Mouse (Mus musculus) adrenal gland (tissue): ENCODE results near the gene Pcyt1a.

Source experiments
- intact Hi-C: fragments of 180-260 bp; cut with DNase I; formaldehyde crosslinking; loops from one replicate; pipeline ENCODE4 v1.15.1; 2025

The Pcyt1a gene

DNA sequence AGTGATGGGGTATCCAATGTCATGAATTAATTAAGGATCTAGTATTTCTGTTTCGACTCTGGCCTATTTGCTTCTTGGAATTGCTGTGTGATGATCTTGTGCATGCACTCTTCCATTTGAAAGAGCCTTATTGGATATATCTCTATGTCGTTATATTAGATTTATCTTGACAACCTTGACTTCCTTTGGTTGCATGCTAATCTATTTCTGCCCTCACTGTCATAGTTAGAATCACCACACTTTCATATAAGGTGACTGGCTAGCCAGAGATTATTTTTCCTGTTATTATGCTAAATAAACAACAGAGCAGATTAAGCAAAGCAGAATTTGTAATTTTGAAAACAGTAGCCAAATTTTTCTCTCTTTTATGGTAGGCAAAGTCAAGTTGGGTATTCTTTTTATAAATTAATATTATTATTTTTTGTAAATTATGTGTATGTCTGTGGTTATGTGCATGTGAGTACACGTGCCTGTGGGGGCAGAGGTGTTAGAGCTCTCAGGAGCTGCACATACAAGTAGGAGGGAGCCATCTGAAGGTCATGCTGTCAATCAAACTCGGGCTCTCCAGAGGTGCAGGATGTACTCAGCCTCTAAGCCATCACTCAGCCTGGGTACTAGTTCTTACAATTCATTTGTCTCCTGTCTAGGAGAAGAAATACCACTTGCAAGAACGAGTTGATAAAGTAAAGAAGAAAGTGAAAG, 38.8 kb downstream of the Pcyt1a start:
- intact Hi-C loops, result no loop called here

- intact Hi-C loops, result no loop called here
Measured at GRCm38 (mm10) chr16:32472276-32473015, 41.7 kb downstream of the Pcyt1a start.

DNA sequence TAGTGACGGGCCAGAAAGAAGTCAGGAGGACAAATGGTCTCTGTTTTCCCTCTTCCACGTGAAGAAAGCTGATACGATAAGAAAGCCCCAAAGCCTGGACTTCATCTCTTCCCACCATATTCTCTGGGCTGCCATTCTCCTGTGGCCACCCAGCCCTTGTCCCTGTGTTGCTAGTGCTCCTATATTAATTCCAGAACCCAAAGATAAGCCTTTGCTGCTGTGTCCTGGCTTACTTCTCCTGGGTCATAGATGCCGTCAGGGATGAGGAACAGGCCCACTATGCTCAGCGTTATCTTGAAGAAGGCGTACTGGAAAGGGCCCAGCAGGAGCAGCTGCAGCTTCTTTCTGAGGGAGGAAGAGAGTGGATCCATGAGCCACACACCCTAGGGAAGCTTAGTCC, 46.6 kb downstream of the Pcyt1a start:
- intact Hi-C loops, result no loop called here

DNA sequence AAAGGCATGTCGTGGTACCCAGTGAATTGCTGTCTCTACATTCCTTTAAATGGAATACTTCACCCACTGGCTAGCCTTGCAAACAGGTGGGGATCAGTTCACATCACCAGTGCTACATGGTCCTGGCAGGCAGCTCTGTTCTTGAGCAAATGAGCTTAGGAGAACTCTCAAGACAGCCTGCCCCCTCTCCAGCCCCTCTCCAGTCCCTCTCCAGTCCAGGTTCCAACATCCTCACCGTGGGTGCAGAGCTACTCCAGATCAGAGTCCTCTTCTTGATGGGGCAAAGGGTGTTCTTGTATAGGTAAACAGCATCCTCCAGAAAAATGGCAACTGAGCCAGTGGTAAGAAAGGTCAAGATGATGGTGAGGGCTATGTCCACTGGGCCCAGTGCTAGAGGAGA, 48.7 kb downstream of the Pcyt1a start:
- intact Hi-C loops, result no loop called here

GRCm38 (mm10) chr16:32484431-32484871, 53.7 kb downstream of the Pcyt1a start:
- intact Hi-C loops, result no loop called here

- intact Hi-C loops, result no loop called here
Measured at GRCm38 (mm10) chr16:32485209-32485608, 54.5 kb downstream of the Pcyt1a start.

DNA sequence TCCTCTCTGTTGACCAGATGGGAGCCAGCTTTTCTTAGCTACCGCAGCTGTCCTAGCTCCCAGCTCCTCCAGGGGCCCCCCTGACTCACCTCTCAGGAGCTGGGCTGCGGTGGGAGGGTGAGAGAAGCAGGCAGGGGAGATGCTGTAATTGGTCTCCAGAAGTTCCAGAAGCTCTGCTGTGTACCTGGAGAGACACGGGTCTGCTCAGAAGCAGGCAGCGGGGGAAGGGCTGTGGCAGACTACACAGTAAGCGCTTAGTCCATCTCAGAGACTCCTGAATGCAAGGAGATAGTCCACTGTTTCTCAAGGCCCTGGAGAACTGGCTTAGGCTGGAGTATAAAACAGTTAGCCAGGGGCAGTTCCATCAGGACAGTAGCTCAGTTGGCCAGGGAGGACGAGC, 55.3 kb downstream of the Pcyt1a start:
- intact Hi-C loops, result no loop called here

DNA sequence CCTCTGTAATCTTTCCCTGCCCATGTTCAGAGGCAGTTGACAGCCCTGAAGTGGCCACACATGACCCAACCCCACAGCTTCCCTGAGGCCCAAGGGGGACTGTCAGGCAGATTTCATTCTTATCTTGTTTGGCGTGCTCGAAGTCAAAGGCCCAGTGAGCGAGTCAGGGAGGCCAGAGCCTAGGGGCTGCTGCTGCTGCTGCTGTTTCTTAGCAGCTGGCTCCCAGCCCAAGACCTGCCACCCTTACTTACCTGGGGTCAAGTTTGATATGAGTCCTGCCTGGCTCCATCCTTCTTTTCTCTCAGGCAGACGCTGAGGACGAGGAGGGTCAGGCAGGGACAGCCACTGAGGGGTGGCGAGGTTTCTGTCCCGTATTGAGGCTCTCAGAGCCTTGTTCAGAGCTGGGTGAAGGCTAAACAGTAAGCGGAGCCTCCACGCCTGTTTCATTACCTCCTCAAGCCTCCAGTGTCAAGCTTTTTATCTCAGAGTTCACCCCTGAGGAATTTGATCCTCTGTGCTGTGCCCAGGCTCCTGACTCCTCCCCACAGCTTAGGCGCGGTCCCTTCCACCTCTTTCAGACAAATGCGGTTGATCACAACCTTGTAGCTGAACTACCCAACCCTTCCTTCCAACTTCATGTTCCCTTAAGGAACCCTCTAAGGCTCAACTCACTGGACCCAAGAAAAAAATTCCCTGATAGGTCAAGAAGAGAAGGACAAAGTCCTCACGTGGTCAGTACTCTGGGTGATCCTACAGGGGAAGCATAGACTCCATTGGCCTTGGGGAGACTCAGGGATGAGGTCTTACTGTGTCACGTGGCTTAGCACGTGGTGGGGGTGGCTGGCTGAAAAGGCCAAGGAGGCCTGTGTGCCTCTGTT, 56.8 kb downstream of the Pcyt1a start, which contains the start of gene Slc51a:
Slc51a (minus strand) TSS at position 646 of the 878 bp plus-strand sequence.
- intact Hi-C loops, result no loop called here

GRCm38 (mm10) chr16:32488939-32489338, 58.2 kb downstream of the Pcyt1a start:
- intact Hi-C loops, result no loop called here

DNA sequence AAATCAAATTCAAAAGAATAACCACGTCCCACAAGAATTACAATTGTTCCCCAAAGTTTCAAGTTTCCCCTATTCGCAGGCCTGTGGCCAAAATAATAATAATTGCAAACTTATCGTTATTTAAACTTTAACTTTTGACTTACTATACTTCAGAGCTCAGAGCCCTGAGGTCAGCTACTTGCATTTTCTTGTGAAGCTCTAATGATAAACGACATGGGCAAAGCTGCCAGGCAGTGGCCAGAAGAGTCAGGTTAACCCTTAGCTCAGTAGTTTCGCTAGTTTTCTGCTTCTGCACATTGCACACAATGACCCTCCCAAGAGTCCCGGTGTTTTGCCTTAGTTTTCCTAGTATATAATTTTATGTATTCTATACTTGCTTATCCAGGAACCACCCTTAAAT, 63.6 kb downstream of the Pcyt1a start:
- intact Hi-C loops, result loop anchor here (10.0 kb wide), 1 partner anchor 380 kb away; no protein-coding TSS in a partner anchor

- intact Hi-C loops, result loop anchor here (10.0 kb wide), 1 partner anchor 381 kb away; no protein-coding TSS in a partner anchor
Measured at GRCm38 (mm10) chr16:32495965-32496364, 65.2 kb downstream of the Pcyt1a start, which contains the start of gene Zdhhc19. Zdhhc19 (plus strand) TSS chr16:32496265.

GRCm38 (mm10) chr16:32498996-32499395, 68.3 kb downstream of the Pcyt1a start:
- intact Hi-C loops, result loop anchor here (2.0 to 10.0 kb wide), 2 partner anchors 234 to 384 kb away; no protein-coding TSS in a partner anchor

DNA sequence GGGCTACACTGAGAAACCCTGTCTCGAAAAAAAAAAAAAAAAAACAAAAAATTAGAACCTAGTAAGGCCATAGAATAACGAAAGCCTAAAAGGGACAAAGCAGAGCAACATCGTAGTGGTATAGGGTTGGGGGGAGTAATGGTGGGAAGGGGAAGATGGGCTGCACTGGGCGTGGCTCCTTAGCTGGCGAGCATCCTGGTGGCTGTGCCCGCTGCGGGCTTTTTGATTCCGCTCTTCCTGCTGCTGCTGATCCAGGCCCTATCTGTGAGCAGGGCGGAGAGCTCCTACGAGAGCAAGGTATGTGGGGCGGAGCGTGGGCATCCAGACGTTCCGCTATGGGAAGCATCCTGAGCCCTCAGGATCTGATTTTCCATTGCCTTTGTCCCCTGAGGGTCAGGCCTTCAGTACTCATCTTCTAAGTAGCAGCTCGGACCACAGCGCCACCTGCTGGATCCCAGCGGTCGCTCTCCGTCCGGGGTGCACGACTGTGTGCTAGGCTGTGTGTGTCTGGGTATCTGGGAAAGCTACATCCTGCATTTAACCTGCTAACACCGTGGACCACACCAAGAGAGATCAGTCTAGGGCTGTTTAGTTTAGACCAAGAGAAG, 68.8 kb downstream of the Pcyt1a start:
- intact Hi-C loops, result loop anchor here (2.0 to 10.0 kb wide), 2 partner anchors 235 to 385 kb away; no protein-coding TSS in a partner anchor

GRCm38 (mm10) chr16:32501459-32501858, 70.7 kb downstream of the Pcyt1a start:
- intact Hi-C loops, result no loop called here

DNA sequence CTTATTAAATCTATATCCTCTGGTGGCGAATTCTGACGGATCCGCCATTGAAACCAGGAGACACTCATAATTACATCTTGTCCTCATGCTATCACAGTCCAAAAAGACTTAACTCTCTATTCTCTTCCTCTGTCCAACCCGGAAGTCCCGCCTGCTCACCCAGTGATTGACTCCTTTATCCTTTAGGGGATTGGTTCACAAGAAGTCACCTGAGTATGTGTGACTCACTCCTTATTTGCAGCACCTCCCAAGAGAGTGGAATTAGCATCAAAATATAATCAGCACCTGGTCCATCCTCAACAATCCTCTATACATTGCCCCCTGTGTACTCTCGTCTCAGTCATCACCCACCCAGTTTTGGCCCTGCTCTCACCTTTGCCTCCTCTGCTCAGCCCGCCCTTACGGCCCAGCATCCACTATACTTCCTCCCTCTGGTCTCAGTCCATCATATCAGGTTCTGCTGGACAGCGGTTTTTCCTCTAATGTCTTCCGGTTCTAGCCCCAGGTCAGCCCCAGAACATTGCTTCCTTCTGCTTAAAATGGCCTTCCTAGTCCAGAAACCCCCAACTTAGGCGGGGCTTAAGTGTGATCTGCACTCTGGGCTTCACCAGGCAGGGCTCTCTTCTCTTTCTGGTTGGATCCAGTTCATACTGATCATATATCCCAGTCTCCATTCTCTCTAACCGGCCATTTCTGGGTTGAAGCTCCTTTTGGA, 72.1 kb downstream of the Pcyt1a start:
- intact Hi-C loops, result no loop called here

DNA sequence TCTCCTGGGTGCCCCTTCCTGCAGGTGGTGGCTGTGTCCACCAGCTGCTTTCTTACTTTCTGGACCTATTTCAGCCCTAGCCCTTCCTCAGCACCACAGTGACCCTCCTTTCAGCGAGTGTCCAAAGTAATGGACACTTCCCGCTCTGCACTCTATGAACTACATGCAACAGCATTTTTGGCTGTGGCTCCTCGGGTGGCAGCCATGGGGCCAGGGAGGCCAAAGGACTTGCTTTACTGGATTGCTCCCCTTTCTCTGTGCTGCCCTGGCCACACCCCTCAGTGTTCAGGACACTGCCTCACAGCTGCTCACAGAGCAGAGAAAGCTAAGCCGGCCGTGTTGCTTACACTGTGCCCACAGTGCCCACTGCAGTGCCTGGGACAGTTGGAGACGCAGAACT, 72.9 kb downstream of the Pcyt1a start:
- intact Hi-C loops, result no loop called here

- intact Hi-C loops, result loop anchor here (5.0 kb wide), 2 partner anchors 106 to 176 kb away; no protein-coding TSS in a partner anchor
Measured at GRCm38 (mm10) chr16:32506298-32506697, 75.6 kb downstream of the Pcyt1a start.

GRCm38 (mm10) chr16:32506868-32507267, 76.1 kb downstream of the Pcyt1a start:
- intact Hi-C loops, result loop anchor here (1.0 to 5.0 kb wide), 3 partner anchors 105 to 175 kb away; no protein-coding TSS in a partner anchor

DNA sequence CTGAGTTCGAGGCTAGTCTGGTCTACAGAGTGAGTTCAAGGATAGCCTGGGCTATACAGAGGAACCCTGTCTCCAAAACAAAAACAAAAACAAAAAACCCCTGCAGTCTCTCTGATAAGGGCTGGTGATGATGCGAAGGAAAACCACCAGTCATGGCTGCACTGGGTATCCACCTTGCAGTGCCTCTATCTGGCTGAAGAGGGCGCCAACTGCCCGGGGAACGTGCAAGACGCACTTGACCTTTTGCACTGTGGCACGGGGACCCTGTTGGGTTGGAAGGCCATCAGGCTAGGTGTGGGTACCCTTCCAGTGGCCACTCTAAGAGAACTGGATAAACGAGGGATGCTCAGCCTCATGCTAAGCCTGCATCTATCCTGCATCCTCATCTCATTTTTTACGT, 76.7 kb downstream of the Pcyt1a start:
- intact Hi-C loops, result loop anchor here (1.0 to 5.0 kb wide), 3 partner anchors 105 to 175 kb away; no protein-coding TSS in a partner anchor

GRCm38 (mm10) chr16:32508035-32508434, 77.3 kb downstream of the Pcyt1a start:
- intact Hi-C loops, result loop anchor here (5.0 kb wide), 2 partner anchors 104 to 174 kb away; no protein-coding TSS in a partner anchor
